Mouse (Mus musculus) T-helper 2 cell (primary cell): Measurements from ENCODE around the gene Otop2.

Experiments used
- in situ Hi-C: fragments of 300-600 bp; cut with MboI, MseI; formaldehyde crosslinking; loops from one replicate; pipeline ENCODE4 v1.15.1; 2025; ENCODE audit warnings: high pct_unique_total_duplicates

Otop2 gene

DNA sequence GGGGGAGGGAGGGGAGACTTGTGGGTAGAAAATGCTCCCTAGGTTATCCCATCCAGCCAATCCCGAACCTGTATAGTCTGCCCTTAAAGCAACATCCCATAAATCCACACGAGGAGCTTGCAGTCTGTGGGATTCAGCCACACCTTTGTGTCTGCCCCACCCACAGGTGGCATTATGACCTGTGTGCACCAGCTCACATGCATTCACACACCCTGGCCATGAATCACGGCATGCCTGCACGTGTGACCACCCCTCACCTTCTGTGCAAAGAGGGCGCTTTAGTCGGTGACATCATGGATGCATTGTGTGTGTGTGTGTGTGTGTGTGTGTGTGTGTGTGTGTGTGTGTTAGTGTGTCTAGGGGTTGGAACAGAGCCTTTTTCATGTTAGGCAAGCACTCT, 34.9 kb downstream of the Otop2 start:
- in situ Hi-C loops: no loop called here

DNA sequence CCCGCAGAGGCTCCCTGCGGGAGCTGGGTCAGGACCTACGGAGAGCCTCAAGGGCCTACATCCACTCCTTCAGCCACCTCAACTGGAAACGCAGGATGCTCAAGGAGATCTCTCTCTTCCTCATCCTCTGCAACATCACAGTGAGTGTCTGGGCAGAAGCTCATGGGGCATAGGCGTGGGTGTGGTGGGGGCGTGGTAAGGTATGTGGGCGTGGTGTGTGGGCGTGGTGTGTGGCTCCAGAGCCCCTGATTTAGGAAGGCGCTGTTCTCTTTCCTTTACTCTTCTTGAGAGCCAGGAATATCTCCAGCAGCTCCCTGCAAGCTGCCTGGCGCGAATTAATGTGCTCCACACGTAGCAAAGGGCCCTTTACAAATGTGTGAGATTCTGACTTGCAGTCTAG, 38.0 kb downstream of the Otop2 start:
- in situ Hi-C loops: no loop called here

DNA sequence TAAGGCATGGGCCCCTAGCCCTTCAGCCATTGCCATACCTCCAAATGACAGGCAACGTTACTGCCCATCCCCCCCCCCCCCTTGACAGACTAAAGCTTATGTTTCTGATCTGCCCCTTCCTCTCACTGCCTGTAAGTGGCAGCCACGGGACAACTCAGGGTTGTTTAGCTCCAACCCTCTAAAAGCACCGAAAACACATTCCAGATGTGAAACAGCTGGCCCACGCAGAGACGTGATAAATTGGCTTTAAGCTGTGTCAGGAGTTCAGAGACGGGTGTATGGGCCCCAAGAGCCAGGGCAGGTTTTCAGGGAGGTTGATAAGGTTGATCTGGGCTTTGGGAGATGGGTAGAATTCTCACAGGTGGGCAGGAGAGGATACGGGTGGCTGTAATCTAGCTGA, 38.6 kb downstream of the Otop2 start:
- in situ Hi-C loops: no loop called here

DNA sequence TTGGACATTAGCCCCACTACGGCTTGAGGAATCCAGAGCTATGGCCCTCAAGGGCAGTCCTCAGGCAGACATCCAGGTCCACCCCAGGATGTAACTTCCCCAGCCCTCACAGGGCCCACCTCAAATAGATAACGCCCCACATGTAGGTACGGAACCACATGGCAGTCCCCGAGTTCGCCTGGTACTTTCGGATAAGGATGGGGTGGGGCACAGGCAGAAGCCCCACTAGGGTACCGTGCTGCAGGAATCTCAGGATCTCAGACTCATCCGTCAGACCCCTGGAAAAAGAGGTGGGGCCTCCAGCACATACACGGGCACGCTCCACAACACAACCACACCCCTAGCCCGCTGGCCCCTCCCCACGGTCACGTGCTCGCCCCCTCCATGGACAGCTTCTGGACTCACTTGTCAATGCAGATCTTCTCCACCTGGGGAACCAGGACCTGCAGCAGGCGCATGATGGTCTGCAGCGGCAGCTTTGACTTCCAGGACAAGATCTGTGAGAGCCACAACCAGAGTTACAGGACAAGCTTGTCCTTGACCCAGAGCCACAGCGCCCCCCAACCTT, 41.8 kb downstream of the Otop2 start:
- in situ Hi-C loops: no loop called here

DNA sequence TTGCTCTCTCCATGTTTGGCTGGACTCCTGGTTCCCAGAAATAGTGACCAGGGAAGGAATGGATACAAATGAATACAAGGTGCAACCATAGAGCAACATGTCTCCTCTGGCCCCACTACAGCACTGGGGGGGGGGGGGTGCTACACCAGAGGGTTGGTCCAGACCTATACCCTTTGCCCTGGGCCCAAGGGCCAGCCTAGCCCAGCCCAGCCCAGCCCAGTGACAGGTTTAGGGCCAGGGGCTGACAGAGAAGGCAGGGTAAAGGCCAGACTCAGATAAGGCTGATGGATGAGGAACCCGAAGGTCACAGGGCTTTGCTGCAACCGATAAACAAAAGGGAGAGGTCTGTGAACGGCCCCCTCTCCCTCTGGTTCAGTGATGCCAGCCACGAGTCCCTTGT, 43.0 kb downstream of the Otop2 start:
- in situ Hi-C loops: no loop called here

DNA sequence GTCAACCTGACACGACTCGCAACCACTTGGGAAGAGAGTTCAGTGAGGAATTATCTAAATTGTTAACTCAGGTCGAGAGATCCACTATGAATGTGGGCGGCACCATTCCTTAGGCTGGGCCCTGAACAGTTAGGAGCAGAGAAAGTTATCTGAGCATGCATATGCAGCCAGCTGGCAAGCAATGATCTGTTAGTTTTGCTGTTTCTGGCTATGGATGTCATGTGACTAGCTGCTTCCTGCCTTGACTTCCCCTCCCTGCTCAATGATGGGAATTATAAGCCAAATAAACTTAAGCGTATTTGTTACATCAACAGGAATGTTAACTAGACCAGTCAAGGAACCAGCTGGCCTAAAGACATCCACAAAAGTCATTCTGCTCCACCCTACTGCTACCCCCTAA, 46.4 kb downstream of the Otop2 start:
- in situ Hi-C loops: no loop called here

DNA sequence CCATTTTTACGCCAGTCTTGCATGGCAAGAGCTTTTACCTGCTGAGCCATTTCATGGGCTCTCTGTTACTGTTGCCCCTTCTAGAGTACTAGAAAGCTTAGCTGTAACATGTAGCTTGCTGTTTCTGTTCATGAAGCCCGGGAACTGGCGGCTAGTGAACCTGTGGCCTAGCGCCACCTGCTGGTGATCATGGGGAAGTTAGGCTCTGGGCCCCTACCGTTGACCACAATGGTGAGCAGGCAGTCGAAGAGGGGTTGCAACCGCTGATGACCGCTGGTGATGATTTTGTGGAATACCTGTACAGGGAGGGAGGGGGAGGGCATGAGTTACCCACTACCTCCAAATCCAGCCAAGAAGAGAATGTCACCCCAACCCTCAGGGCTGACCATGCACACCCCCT, 47.2 kb downstream of the Otop2 start:
- in situ Hi-C loops: no loop called here

DNA sequence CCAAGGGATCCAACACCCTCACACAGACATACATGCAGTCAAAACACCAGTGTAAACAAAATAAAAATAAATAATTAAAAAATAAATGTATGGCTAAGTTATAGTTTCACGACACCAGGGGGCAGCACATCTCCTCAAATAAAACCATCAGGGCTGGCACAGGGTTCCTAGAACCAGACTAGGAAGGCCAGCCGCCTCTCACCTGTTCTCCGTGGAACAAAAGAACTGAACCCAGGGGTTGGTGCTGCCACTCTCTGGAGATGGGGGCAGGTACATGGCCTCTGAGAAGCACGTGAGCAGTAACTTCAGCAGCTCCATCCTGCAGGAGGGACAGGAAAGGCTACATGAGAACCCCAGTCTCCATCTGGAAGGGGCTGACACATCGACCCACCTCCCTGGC, 51.5 kb downstream of the Otop2 start:
- in situ Hi-C loops: no loop called here

DNA sequence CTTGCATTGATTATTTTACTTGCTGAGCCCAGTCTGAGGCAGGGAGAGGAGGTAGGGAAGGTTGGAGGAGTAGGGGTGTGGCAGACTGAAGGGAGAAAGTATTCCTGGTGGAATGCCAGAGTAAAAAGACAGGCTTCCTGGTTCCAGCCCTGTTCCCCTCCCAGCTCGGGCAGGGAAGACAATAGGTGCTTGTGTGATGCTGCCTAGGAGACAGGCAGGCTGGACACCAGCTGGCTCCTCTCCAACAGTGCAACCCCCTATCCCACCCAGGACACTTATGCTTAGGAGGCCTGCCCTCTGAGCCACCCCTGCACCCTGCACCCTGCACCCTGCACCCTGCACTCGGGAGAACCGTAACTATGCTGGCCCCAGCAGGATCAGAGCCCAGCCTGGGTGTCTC, 52.3 kb downstream of the Otop2 start:
- in situ Hi-C loops: no loop called here

DNA sequence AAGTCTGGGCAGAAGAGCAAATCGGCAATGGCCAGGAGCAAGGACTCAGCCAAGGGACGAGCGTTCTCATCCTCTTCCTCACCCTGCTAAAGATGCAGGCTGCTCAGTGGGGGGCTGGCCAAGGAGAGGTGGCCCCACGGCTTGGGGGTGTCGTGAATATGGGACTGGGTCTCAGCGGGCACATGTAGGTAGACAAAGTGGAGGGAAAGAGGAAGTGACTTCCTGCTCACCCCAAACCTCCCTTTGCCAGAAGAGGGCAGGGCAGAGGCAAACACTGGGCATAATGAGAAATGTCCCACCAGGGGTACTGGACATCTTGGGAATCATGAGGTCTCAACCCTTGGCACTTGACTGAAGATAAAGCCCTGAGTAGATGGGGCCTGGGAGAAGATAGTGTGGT, 52.8 kb downstream of the Otop2 start:
- in situ Hi-C loops: loop anchor here (5.0 kb wide), 1 partner anchor 108 kb away; no protein-coding TSS in a partner anchor

DNA sequence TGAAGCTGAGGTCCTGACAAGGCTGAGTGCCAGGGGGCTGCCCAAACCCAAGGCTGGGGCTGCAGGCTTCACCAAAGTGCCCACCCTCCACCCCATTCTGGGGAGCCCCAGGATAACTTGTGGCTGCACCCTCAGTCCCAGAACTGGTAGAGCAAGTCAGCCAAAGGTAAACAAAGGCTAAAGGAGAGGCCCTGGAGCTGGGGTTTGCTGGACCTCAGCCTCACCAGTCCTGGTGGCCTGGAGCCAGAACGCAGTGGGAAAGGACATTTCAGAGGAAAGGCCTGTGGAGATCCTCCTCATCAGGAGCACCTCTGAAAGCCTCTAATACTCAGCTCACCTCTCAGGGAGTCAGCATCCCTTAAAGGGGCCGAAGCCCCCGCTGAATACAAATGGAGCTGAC, 57.2 kb downstream of the Otop2 start:
- in situ Hi-C loops: loop anchor here (5.0 kb wide), 1 partner anchor 103 kb away; no protein-coding TSS in a partner anchor

DNA sequence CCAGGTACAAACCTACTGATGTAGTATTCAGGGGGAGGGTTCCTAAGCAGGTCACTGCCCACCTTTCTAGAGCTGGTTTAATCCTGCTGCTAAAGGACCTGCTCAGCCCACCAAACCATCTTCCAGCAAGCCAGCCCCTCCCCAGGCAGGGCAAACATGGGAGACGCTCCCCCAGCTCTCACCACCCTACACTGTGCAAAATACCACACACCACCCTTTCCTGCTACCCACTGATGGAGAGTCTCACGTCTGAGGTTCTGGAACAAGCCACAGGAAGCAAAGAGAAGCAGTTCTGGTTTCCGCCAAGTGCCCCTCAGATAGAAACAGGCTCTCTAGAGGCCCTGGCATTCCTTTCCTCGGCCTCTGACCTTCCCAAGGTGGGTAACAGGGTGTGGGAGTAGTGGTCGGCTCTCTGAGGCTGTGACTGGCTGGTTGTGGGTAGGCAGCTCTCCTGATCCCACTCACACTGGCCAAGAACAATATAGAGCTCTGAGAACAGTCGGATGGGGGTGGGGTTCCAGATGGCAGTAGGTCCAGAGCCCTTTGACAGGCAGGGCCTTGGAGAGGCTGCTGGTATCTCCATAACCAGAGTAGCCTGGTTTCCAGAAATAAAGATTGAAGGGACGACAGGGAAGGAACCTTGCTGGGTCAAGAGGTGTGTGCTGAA, 59.2 kb downstream of the Otop2 start:
- in situ Hi-C loops: no loop called here

DNA sequence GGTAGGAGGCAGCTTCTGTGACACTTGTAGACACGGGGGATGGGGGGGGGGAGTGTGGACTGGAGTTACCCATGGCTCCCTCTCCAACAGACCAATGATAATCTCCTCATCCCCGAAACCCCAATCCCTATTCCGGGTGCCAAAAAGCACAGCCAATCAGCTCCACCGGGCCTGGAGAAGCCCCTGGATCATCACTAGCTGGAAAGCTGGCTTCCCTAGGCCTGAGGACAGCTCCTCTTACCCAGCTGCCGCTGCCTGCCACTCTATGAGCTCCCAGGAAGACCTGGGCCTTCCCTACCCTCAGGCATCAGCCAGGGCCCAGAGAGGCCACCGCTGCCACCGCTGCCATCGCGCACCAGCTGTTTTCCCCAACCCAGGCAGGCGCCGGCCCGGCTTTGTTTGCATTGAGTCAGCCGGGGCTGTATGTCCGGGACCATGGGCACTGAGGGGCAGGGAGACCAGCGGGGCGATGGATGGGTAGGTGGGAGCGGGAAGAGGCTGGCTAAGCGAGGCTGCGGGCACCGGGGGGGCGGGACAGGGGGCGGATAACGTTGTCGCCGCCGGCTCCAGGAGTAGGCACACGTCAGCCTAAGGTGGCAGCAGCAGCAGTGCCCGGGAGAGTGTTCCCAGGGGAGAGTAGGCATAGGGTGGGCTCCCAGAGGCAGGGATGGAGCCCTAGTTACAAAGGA, 59.9 kb downstream of the Otop2 start:
- in situ Hi-C loops: no loop called here

DNA sequence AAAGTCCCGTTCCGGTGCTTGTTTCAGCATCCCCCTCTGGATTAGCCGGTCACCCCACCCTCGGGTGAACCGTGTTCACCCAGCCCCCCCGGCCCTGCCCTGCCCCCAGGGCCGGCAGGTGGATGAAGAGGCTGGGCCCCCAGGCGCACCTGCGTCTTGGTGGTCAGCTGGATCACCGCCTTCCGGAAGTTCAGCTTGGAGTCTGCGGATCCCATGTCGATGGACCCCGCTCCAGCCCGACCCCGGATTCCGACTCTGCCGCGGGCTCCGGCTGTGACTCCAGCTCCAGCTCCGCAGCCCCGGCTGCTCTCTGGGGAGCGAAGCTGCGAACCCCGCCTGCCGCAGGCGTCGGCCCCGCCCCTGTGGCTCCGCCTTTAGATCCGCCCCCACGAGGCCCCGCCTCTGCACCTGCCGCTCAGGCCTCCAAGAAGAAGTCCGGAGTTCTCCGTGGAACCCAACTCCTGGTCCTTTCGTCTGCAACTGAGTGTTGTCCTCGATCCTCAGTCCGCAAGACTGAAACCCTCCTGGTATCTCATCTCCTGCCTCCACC, 60.5 kb downstream of the Otop2 start, which contains the start of gene Hid1:
Gene Hid1, minus strand, starts transcription at position 362 of the 550 bp plus-strand sequence.
- in situ Hi-C loops: no loop called here

DNA sequence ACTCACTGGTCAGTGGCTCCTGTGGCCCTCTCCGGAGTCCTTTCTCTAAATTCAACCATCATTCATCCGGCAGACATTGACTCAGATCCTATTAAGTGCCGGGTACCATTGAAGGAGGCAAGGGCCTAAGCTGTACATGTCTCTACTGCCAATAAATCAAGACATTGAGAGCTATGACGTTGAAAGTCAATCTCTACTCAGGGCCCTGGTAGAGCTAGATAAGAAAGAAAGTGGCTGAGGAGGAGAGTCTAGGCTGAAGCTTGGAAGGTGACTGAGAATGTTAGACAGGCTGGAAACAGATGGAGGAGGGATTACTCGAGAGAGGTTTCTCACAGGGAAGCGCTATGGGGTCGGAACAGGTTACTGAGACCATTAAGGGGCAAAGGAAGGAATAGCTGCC, 63.4 kb downstream of the Otop2 start:
- in situ Hi-C loops: no loop called here

DNA sequence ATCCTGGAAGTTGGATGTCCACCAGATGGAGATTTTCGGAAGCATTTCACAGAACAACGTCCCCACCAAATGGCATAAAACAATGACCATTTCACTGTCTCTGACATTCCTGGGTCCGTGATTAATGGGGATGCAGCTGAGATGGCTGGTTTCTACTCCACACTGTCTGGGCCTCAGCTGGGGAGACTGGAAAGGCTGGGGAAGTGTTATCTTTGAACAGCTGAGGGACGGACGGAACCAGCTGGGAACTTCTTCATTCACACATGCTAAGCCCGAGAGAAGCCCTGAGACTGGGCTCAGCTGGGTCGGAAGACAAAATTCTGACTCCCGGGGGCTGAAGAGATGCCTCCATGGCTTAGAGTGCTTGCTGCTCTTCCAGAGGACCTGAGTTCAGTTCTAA, 64.4 kb downstream of the Otop2 start:
- in situ Hi-C loops: no loop called here

DNA sequence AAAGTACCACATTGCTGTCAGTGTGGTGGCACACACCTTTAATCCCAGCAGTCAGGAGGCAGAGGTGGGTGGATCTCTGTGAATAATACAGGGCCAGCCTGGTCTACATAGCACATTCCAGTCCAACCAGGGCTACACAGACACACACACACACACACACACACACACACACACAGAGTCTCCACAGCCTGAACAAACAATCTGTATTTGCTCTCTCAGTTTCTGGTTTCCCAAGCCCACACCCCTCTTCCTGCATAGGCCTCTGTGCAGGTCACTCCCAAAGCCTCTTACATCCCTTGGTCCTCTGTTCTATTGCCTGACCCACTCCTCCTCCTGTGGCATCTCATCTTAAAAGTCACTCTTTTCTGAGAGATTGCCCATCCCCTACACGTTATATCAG, 65.1 kb downstream of the Otop2 start:
- in situ Hi-C loops: no loop called here

DNA sequence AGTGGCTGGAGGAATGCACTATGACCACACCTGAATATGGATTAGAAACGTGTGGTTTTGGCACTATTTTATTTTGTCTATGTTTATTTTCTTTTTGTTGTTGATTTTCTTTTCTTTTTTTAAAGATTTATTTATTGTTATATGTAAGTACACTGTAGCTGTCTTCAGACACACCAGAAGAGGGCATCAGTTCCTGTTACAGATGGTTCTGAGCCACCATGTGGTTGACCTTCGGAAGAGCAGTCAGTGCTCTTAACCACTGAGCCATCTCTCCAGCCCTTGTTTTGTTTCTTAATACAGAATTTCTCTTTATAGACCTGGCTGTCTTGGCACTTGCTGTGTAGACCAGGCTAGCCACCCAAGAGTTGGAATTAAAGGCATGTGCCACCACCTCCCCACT, 65.8 kb downstream of the Otop2 start:
- in situ Hi-C loops: no loop called here

DNA sequence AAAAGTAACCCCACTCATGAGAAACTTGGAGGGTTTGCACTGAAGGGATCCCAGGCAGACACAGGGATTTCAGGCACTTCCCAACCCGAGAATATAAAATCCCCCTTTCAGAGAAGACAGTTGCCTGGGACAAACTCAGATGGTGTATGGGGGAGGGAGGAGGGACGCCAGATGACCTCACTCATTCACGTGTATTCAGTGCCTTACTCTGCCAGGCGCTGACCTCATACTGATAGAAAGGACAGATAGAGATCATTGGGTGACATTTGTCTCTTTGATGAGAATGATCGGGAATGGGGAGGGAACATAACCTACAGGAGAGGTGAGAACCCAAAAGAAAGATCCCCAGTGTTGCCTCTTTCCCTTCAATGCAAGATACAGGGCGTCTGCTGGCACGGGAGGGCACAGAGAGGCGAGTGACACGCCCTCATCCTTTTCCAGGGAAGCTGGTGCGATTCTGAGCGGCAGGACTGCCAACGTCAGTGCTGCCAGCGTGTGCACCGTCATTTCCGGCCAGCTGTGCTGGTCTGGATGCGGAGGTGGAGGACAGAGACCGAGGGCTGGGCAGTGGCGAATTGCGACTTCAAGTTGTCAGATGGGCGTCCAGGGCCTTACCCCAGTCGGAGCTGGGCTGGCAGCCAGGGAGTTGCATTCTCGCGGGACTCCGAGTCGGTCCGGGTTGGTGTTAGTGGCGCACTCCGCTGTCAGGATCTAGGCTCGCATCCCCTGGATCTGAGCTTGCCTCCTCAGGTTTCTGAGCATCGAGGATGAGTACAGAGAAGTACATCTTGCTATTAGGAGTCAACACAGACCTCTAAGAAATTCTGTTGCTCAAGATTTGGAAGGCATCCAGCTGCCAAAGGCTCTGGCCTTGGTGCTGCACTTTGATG, 67.1 kb downstream of the Otop2 start:
- in situ Hi-C loops: no loop called here

DNA sequence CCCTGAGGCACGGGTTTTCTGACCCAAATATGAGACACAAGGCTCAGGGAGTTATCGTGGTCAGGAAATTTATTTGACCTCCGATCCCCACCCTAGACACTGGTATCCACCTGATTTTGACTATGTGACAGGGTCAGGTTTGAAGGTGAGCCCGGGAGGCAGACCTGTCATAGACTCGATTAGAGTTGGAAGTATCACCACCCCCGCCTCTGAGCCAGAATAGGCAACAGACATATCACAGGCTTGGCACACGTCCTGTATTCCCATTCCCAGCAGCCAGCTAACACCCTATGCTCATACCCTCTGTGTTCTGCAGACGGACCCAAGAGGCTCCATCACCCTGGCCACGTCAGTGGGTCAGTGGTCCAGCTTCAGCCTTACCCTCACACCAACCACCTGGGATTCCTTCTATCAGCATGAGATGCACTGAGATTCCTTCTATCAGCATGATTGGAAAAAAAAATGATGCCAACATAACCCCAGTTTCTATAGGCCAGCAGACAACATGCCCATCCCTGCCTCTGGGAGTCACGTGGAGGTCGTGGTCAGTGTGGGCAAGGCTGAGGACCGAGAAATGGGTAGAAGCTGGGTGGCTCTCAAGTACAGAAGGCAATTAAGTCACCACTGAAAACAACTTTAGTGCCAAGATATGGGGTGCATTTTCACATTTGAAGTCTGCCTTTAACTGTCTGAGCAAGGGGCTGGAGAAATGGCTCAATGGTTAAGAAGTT, 67.9 kb downstream of the Otop2 start:
- in situ Hi-C loops: no loop called here

DNA sequence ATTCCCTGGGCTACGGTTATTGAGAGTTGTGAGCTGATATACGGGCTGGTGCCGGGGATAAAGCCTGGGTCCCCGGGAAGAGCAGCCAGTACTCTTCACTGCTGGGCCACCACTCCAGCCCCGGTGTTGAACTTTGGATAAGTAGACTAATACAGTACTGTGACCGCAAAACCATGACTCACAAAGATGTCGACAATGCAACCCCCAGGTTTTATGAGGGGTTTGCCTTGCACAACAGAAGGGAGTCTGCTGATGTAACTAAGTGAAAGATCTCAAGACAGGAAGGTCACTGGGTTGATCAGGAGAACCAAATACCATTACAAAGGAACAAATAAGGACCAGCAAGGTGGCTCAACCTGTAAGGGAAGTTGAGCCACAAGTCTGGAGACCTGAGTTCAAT, 69.8 kb downstream of the Otop2 start:
- in situ Hi-C loops: no loop called here
